Mouse (Mus musculus): Measurements from ENCODE around the gene Smoc2. TPM values are rescaled to one million over a fixed set of nuclear protein-coding genes. Genes with fewer than 3 reads are reported as not detected.
A peak's percentile ranks its signal among the peaks of the same experiment; 100 is the strongest.

Smoc2 gene
- total and polyA plus RNA-seq, 2 experiments from 2014 or later: 8.6 to 10.4 TPM

- H3K4me3 ChIP-seq (ENCODE audit: low read length): no peak overlapping the region
- H3K4me1 ChIP-seq (ENCODE audit: insufficient read depth, low read length): no peaks in the 10 kb centered on the region
- no peaks in the 10 kb centered on the region for H3K36me3 ChIP-seq (ENCODE audit: insufficient read depth, low read length)
- H3K9ac ChIP-seq (replicated peaks; ENCODE audit: low read length): no peak overlapping the region
- DNase-seq (ENCODE audit: low spot score) (no peak), ATAC-seq (no peak)
- no peaks in the 10 kb centered on the region for H3K27me3 ChIP-seq (ENCODE audit: insufficient read depth, low read length)
- no peaks in the 10 kb centered on the region for H3K9me3 ChIP-seq (ENCODE audit: low read length)
- 78% methylated on average over 7 of the region's 7 CpGs for WGBS
- no peak overlapping the region for H3K4me2 ChIP-seq (ENCODE audit: low read depth, low read length)
- no peak overlapping the region for H3K27ac ChIP-seq
- no peak for TF ChIP-seq CTCF (IDR thresholded peaks at IDR 0.05; ENCODE audit: low read depth)
Observed at GRCm38 (mm10) chr17:14316536-14316935, 37.2 kb downstream of the Smoc2 start.

GRCm38 (mm10) chr17:14317439-14317838 lies 38.1 kb downstream of the Smoc2 start:
- Histone ChIP-seq H3K9ac (replicated peaks; ENCODE audit: low read length) (no peak overlapping the region), H3K4me2 (ENCODE audit: low read depth, low read length) (no peak overlapping the region), H3K4me1 (ENCODE audit: insufficient read depth, low read length) (no peaks in the 10 kb centered on the region), H3K36me3 (ENCODE audit: insufficient read depth, low read length) (no peaks in the 10 kb centered on the region), H3K4me3 (ENCODE audit: low read length) (no peak overlapping the region), H3K9me3 (ENCODE audit: low read length) (no peaks in the 10 kb centered on the region), H3K27ac (no peak overlapping the region), H3K27me3 (ENCODE audit: insufficient read depth, low read length) (no peaks in the 10 kb centered on the region)
- DNase-seq (ENCODE audit: low spot score) (no peak), ATAC-seq (no peak)
- 79% methylated on average over 4 of the region's 4 CpGs for WGBS
- TF ChIP-seq CTCF (IDR thresholded peaks at IDR 0.05; ENCODE audit: low read depth): no peak

GRCm38 (mm10) chr17:14326156-14326555 lies 46.9 kb downstream of the Smoc2 start:
- no peak overlapping the region for H3K4me3 ChIP-seq (ENCODE audit: low read length)
- H3K9me3 ChIP-seq (ENCODE audit: low read length): no peaks in the 10 kb centered on the region
- WGBS: 77% methylated on average over 7 of the region's 7 CpGs
- ATAC-seq (no peak), DNase-seq (ENCODE audit: low spot score) (no peak)
- no peak overlapping the region for H3K27ac ChIP-seq
- H3K9ac ChIP-seq (replicated peaks; ENCODE audit: low read length): no peak overlapping the region
- peaks cover 5% of the 10 kb centered on the region; the same call in 1 of the 2 replicates for H3K4me1 ChIP-seq (ENCODE audit: insufficient read depth, low read length)
- no peak overlapping the region for H3K4me2 ChIP-seq (ENCODE audit: low read depth, low read length)
- no peak for TF ChIP-seq CTCF (IDR thresholded peaks at IDR 0.05; ENCODE audit: low read depth)
- no peaks in the 10 kb centered on the region for H3K27me3 ChIP-seq (ENCODE audit: insufficient read depth, low read length)
- no peaks in the 10 kb centered on the region for H3K36me3 ChIP-seq (ENCODE audit: insufficient read depth, low read length)

- DNase-seq (ENCODE audit: low spot score): peak; percentile 60
- no peak for TF ChIP-seq CTCF (IDR thresholded peaks at IDR 0.05; ENCODE audit: low read depth)
Observed at GRCm38 (mm10) chr17:14328037-14328436, 48.7 kb downstream of the Smoc2 start.

GRCm38 (mm10) chr17:14330498-14330897 lies 51.2 kb downstream of the Smoc2 start:
- Histone ChIP-seq H3K4me2 (ENCODE audit: low read depth, low read length) (no peak overlapping the region), H3K4me3 (ENCODE audit: low read length) (no peak overlapping the region), H3K4me1 (ENCODE audit: insufficient read depth, low read length) (peaks cover 5% of the 10 kb centered on the region; the same call in 1 of the 2 replicates), H3K36me3 (ENCODE audit: insufficient read depth, low read length) (no peaks in the 10 kb centered on the region), H3K27ac (no peak overlapping the region), H3K9me3 (ENCODE audit: low read length) (no peaks in the 10 kb centered on the region), H3K9ac (replicated peaks; ENCODE audit: low read length) (no peak overlapping the region), H3K27me3 (ENCODE audit: insufficient read depth, low read length) (no peaks in the 10 kb centered on the region)
- 91% methylated on average over 7 of the region's 7 CpGs for WGBS
- TF ChIP-seq CTCF (IDR thresholded peaks at IDR 0.05; ENCODE audit: low read depth): no peak
- no peak for DNase-seq (ENCODE audit: low spot score)
- ATAC-seq: peak; percentile 63; the same call in 1 of the 2 replicates

More at GRCm38 (mm10) chr17:14328037-14328436, 48.7 kb downstream of the Smoc2 start:
- ATAC-seq: peak; percentile 87
- Histone ChIP-seq H3K27ac (no peak overlapping the region), H3K9ac (replicated peaks; ENCODE audit: low read length) (no peak overlapping the region), H3K4me2 (ENCODE audit: low read depth, low read length) (no peak overlapping the region), H3K9me3 (ENCODE audit: low read length) (no peaks in the 10 kb centered on the region), H3K27me3 (ENCODE audit: insufficient read depth, low read length) (no peaks in the 10 kb centered on the region), H3K36me3 (ENCODE audit: insufficient read depth, low read length) (no peaks in the 10 kb centered on the region), H3K4me3 (ENCODE audit: low read length) (no peak overlapping the region), H3K4me1 (ENCODE audit: insufficient read depth, low read length) (peaks cover 5% of the 10 kb centered on the region; the same call in 1 of the 2 replicates)
- 18% methylated on average over 9 of the region's 9 CpGs for WGBS

GRCm38 (mm10) chr17:14339932-14340557 lies 60.7 kb downstream of the Smoc2 start:
- Histone ChIP-seq H3K36me3 (ENCODE audit: insufficient read depth, low read length) (no peaks in the 10 kb centered on the region), H3K27ac (no peak overlapping the region), H3K4me1 (ENCODE audit: insufficient read depth, low read length) (peaks cover 6% of the 10 kb centered on the region; the same call in 1 of the 2 replicates), H3K4me2 (ENCODE audit: low read depth, low read length) (no peak overlapping the region), H3K9ac (replicated peaks; ENCODE audit: low read length) (no peak overlapping the region), H3K27me3 (ENCODE audit: insufficient read depth, low read length) (no peaks in the 10 kb centered on the region), H3K4me3 (ENCODE audit: low read length) (no peak overlapping the region), H3K9me3 (ENCODE audit: low read length) (no peaks in the 10 kb centered on the region)
- DNase-seq (ENCODE audit: low spot score) (no peak), ATAC-seq (peak; percentile 24; the same call in 1 of the 2 replicates)
- 45% methylated on average over 5 of the region's 5 CpGs for WGBS
- TF ChIP-seq CTCF (IDR thresholded peaks at IDR 0.05; ENCODE audit: low read depth): no peak

- Histone ChIP-seq H3K4me2 (ENCODE audit: low read depth, low read length) (no peak overlapping the region), H3K4me3 (ENCODE audit: low read length) (no peak overlapping the region), H3K36me3 (ENCODE audit: insufficient read depth, low read length) (no peaks in the 10 kb centered on the region), H3K4me1 (ENCODE audit: insufficient read depth, low read length) (peaks cover 6% of the 10 kb centered on the region; the same call in 1 of the 2 replicates), H3K27ac (no peak overlapping the region), H3K9me3 (ENCODE audit: low read length) (no peaks in the 10 kb centered on the region), H3K9ac (replicated peaks; ENCODE audit: low read length) (no peak overlapping the region), H3K27me3 (ENCODE audit: insufficient read depth, low read length) (no peaks in the 10 kb centered on the region)
- no peak for TF ChIP-seq CTCF (IDR thresholded peaks at IDR 0.05; ENCODE audit: low read depth)
- ATAC-seq: 0 out of 2 replicates have a peak, but pooled peaks have one; percentile 34
- whole genome bisulfite sequencing: 66% methylated on average over 2 of the region's 2 CpGs
- DNase-seq (ENCODE audit: low spot score): no peak
Observed at GRCm38 (mm10) chr17:14340736-14341135, 61.4 kb downstream of the Smoc2 start.
